Mouse (Mus musculus) embryo, embryonic 10 days (tissue): ENCODE data around the gene Vgf.

ENCODE experiments used
- DNase-seq: peaks from one replicate; pipeline ENCODE4 v3.0.0-alpha.2; 2015; ENCODE audit warnings: low spot score

Vgf gene

GRCm38 (mm10) chr5:137072079-137072960 is 46.1 kb downstream of the Vgf start, which contains the start of gene Serpine1:
Serpine1 (minus strand) TSS chr5:137072268.
- peak; percentile 78 for DNase-seq

GRCm38 (mm10) chr5:137073141-137073540 is 46.9 kb downstream of the Vgf start:
- no peak for DNase-seq

- DNase-seq = no peak
Observed at GRCm38 (mm10) chr5:137074191-137074651, 48.0 kb downstream of the Vgf start.

- no peak for DNase-seq
Observed at GRCm38 (mm10) chr5:137075726-137076125, 49.5 kb downstream of the Vgf start.

- DNase-seq = peak; percentile 36
Observed at GRCm38 (mm10) chr5:137076191-137076930, 50.2 kb downstream of the Vgf start.

- no peak for DNase-seq
Observed at GRCm38 (mm10) chr5:137077187-137077586, 51.0 kb downstream of the Vgf start.

- no peak for DNase-seq
Observed at GRCm38 (mm10) chr5:137078041-137078440, 51.8 kb downstream of the Vgf start.

- peak; percentile 24 for DNase-seq
Observed at GRCm38 (mm10) chr5:137078616-137079015, 52.4 kb downstream of the Vgf start.

GRCm38 (mm10) chr5:137079849-137080248 is 53.7 kb downstream of the Vgf start:
- DNase-seq = peak; percentile 28
